Mouse (Mus musculus) intestine, postnatal 0 days (tissue): ENCODE measurements around the gene Clec16a. TPM values are rescaled to one million over a fixed set of nuclear protein-coding genes. Genes with fewer than 3 reads are reported as not detected.

Source experiments
- ATAC-seq: fragments of 200-750 bp; cut with Nextera tagmentation; 2 replicates; pipeline ENCODE4 v1.8.0; 2017; ENCODE audit warnings: mild to moderate bottlenecking, moderate TSS enrichment, moderate library complexity
- H3K27ac ChIP-seq: fragments of 300-500 bp; sonication (generic); 2 replicates; pipeline ENCODE4 v1.5.1; 2014; ENCODE audit warnings: mild to moderate bottlenecking, low read depth, low read length, moderate library complexity
- H3K27me3 ChIP-seq: fragments of 300-500 bp; sonication (generic); replicated peaks from 2 replicates; pipeline ENCODE4 v1.6.1; 2014; ENCODE audit warnings: low read length, mixed read lengths; ENCODE audit not compliant: control insufficient read depth, insufficient read depth
- H3K36me3 ChIP-seq: fragments of 300-500 bp; sonication (generic); 2 replicates; pipeline ENCODE4 v1.6.1; 2014; ENCODE audit warnings: mild to moderate bottlenecking, moderate library complexity; ENCODE audit not compliant: control insufficient read depth, insufficient read depth
- H3K4me1 ChIP-seq: fragments of 300-500 bp; sonication (generic); replicated peaks from 2 replicates; pipeline ENCODE4 v1.6.1; 2014; ENCODE audit warnings: antibody characterized with exemption, low read length, mixed read lengths; ENCODE audit not compliant: control insufficient read depth, insufficient read depth
- H3K4me2 ChIP-seq: fragments of 300-500 bp; sonication (generic); replicated peaks from 2 replicates; pipeline ENCODE4 v1.6.1; 2014; ENCODE audit warnings: low read depth, mild to moderate bottlenecking, moderate library complexity
- H3K4me3 ChIP-seq: fragments of 300-500 bp; sonication (generic); 2 replicates; pipeline ENCODE4 v1.5.1; 2014; ENCODE audit warnings: low read depth, low read length
- H3K9ac ChIP-seq: fragments of 300-500 bp; sonication (generic); 2 replicates; pipeline ENCODE4 v1.6.1; 2014; ENCODE audit warnings: mild to moderate bottlenecking, low read depth, low read length
- H3K9me3 ChIP-seq: fragments of 300-500 bp; sonication (generic); 2 replicates; pipeline ENCODE4 v1.6.1; 2016; ENCODE audit warnings: mixed run types; ENCODE audit not compliant: control insufficient read depth
- CTCF ChIP-seq: sonication (generic); IDR thresholded peaks from 2 replicates; pipeline ENCODE4 v1.5.1; 2016; ENCODE audit warnings: low read depth, mild to moderate bottlenecking, control low read depth, antibody characterized with exemption, moderate library complexity
- WGBS: fragments of 180-500 bp; shearing (Covaris S2); extraction: QIAGEN DNeasy Blood & Tissue Kit; methylation state at CpG from one replicate; pipeline ENCODE4 v1.1.7; 2014; 5-methylcytosine and 5-hydroxymethylcytosine counted together
- polyA plus RNA-seq: library from polyadenylated mRNA; unstranded; fragments of >200 nt; fragmentation: Nextera tagmentation; extraction: Ambion mirVana; gene quantifications from 2 replicates; pipeline ENCODE4 v1.2.1, GENCODE M21; 2015

Clec16a gene
- polyA plus RNA-seq, 1 experiment from 2014 or later: 30.4 TPM

DNA sequence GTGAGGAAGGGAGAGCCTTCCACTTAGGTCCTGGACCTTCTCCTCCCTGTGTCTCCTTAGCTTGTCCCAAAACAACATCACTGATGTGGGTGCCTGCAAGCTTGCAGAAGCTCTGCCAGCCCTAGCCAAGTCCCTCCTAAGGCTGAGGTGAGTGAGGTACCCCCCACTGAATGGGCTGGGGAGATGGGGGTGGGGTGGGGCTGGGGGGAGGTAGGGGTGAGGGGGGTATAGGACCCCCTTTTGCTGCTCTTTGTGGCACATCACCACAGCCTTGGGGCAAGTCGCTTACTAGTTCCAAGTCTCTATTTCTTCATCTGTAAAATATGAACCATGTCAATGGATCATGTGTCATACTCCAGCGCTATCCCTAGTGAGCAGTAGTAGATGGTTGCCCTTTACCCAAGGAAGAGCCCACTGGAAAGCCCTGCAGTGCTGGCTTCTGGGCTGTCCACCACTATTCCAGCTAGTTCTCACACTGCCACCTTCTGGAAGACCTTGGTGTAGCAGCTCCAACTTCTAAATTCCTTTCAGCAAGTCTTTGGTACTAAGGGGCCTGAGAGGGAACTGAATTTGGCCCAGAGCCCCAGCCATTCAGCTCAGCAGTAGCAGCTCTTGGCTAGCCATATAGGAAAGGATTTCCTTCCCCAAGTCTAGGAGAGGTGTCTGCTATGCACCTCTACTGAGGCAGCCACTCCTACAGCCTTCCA is 24.1 kb upstream of the Clec16a start:
- Histone ChIP-seq H3K4me1 (no peaks in the 10 kb centered on the region), H3K36me3 (no peaks in the 10 kb centered on the region), H3K4me2 (no peak overlapping the region), H3K27ac (no peak overlapping the region), H3K4me3 (no peak overlapping the region), H3K27me3 (no peaks in the 10 kb centered on the region), H3K9ac (no peak overlapping the region), H3K9me3 (no peaks in the 10 kb centered on the region)
- WGBS: 41% methylated on average over 2 of the region's 2 CpGs
- peak; percentile 86 for TF ChIP-seq CTCF
- ATAC-seq: no peak; the same call in 1 of the 2 replicates

GRCm38 (mm10) chr16:10522811-10523210 is 22.3 kb upstream of the Clec16a start:
- no peak overlapping the region for H3K4me2 ChIP-seq
- no peaks in the 10 kb centered on the region for H3K4me1 ChIP-seq
- 92% methylated on average over 1 of the region's 1 CpGs for WGBS
- no peaks in the 10 kb centered on the region for H3K27me3 ChIP-seq
- peak; percentile 83 for TF ChIP-seq CTCF
- no peak overlapping the region for H3K4me3 ChIP-seq
- H3K27ac ChIP-seq: no peak overlapping the region
- no peaks in the 10 kb centered on the region for H3K36me3 ChIP-seq
- ATAC-seq: no peak
- no peaks in the 10 kb centered on the region for H3K9me3 ChIP-seq
- no peak overlapping the region for H3K9ac ChIP-seq

- Histone ChIP-seq H3K4me1 (no peaks in the 10 kb centered on the region), H3K9ac (no peak overlapping the region), H3K4me3 (no peak overlapping the region), H3K4me2 (no peak overlapping the region), H3K27me3 (no peaks in the 10 kb centered on the region), H3K27ac (no peak overlapping the region), H3K36me3 (no peaks in the 10 kb centered on the region), H3K9me3 (no peaks in the 10 kb centered on the region)
- ATAC-seq: no peak
- no peak for TF ChIP-seq CTCF
- WGBS: 86% methylated on average over 8 of the region's 8 CpGs
Observed at GRCm38 (mm10) chr16:10523650-10524049, 21.5 kb upstream of the Clec16a start.

DNA sequence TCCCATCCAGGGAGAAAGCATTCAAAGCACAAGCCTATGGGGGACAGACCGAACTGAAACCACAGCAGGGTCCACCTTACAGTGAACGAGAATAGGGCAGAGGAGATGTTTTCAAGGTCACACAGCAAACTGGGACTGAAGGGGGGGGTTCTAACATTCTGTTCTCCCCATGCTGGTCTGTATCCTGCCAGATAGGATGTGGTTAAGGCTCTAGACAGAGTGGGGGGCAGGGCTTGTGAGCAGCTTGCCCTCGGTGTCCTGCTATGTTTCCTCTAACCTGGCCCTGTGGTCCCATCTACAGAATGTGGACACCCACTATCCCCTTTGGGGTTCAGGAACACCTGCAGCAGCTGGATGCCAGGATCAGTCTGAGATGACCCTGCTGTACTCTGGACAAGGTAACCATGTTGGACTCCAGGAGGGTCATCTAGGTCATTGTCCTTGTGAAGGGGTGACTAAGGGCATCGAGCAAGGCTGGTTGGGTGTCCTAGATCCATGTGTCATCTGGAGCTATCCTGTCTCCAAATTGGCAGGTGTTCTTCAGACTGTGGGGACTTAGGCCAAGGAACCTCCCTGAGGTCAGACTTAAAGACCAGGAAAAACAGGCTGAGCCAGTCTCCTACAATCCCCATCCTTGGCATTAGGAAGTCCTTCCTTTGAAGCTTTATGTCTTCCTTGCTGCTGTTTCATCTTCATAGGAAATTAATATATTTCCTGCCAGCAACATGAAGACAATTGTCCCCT is 20.1 kb upstream of the Clec16a start:
- Histone ChIP-seq H3K4me3 (no peak overlapping the region), H3K36me3 (0 out of 2 replicates have a peak, but pooled peaks cover 1% of the 10 kb centered on the region), H3K9ac (no peak overlapping the region), H3K4me2 (no peak overlapping the region), H3K27ac (no peak overlapping the region), H3K4me1 (no peaks in the 10 kb centered on the region), H3K27me3 (no peaks in the 10 kb centered on the region), H3K9me3 (no peaks in the 10 kb centered on the region)
- no peak for TF ChIP-seq CTCF
- WGBS: 79% methylated on average over 4 of the region's 4 CpGs
- ATAC-seq: no peak

GRCm38 (mm10) chr16:10525610-10525980 is 19.5 kb upstream of the Clec16a start:
- H3K4me2 ChIP-seq: no peak overlapping the region
- no peak for ATAC-seq
- peaks cover 7% of the 10 kb centered on the region; the same call in 1 of the 2 replicates for H3K36me3 ChIP-seq
- no peak for TF ChIP-seq CTCF
- no peak overlapping the region for H3K9ac ChIP-seq
- no peaks in the 10 kb centered on the region for H3K9me3 ChIP-seq
- WGBS: 65% methylated on average over 2 of the region's 2 CpGs
- H3K27ac ChIP-seq: no peak overlapping the region
- H3K4me1 ChIP-seq: no peaks in the 10 kb centered on the region
- no peaks in the 10 kb centered on the region for H3K27me3 ChIP-seq
- H3K4me3 ChIP-seq: no peak overlapping the region

- no peak for ATAC-seq
- H3K4me3 ChIP-seq: no peak overlapping the region
- H3K9ac ChIP-seq: no peak overlapping the region
- H3K36me3 ChIP-seq: peaks cover 8% of the 10 kb centered on the region; the same call in 1 of the 2 replicates
- TF ChIP-seq CTCF: peak; percentile 41; the same call in 1 of the 2 replicates
- no peak overlapping the region for H3K27ac ChIP-seq
- no peaks in the 10 kb centered on the region for H3K4me1 ChIP-seq
- no peaks in the 10 kb centered on the region for H3K9me3 ChIP-seq
- no peaks in the 10 kb centered on the region for H3K27me3 ChIP-seq
- WGBS: 82% methylated on average over 6 of the region's 6 CpGs
- no peak overlapping the region for H3K4me2 ChIP-seq
Observed at GRCm38 (mm10) chr16:10527046-10527644, 18.0 kb upstream of the Clec16a start.
